Mouse (Mus musculus) thymus, adult 18-20 months (tissue): Measurements from ENCODE around the gene Ephb2.

Experiments
- DNase-seq, 2 experiments: peaks; one replicate each; pipeline ENCODE4 v3.0.0; 2022; ENCODE audit warnings: mixed read lengths in 2 of 2

Gene Ephb2

GRCm38 (mm10) chr4:136757096-136757495 lies 78.7 kb downstream of the Ephb2 start:
- DNase-seq, result no peak

GRCm38 (mm10) chr4:136756486-136756885 lies 79.3 kb downstream of the Ephb2 start:
- no peak for DNase-seq

GRCm38 (mm10) chr4:136755364-136755811 lies 80.4 kb downstream of the Ephb2 start:
- no peak for DNase-seq

GRCm38 (mm10) chr4:136754256-136754655 lies 81.5 kb downstream of the Ephb2 start:
- no peak for DNase-seq

- no peak for DNase-seq
These were observed 84.3 kb downstream of the Ephb2 start for GRCm38 (mm10) chr4:136751355-136752020.

- no peak for DNase-seq
These were observed 85.0 kb downstream of the Ephb2 start for GRCm38 (mm10) chr4:136750578-136751338.

GRCm38 (mm10) chr4:136749851-136750577 lies 85.8 kb downstream of the Ephb2 start:
- no peak for DNase-seq

GRCm38 (mm10) chr4:136749431-136749830 lies 86.4 kb downstream of the Ephb2 start:
- no peak for DNase-seq

- no peak for DNase-seq
These were observed 86.9 kb downstream of the Ephb2 start for GRCm38 (mm10) chr4:136748842-136749392.

- no peak for DNase-seq
These were observed 89.3 kb downstream of the Ephb2 start for GRCm38 (mm10) chr4:136746516-136746915.

- DNase-seq, result no peak
These were observed 93.1 kb downstream of the Ephb2 start for GRCm38 (mm10) chr4:136742677-136743076.

- DNase-seq, result no peak
These were observed 93.9 kb downstream of the Ephb2 start for GRCm38 (mm10) chr4:136741840-136742239.

- DNase-seq, result no peak
These were observed 94.8 kb downstream of the Ephb2 start for GRCm38 (mm10) chr4:136740963-136741362.

GRCm38 (mm10) chr4:136739189-136739588 lies 96.6 kb downstream of the Ephb2 start:
- DNase-seq, result no peak

GRCm38 (mm10) chr4:136738291-136738690 lies 97.5 kb downstream of the Ephb2 start:
- DNase-seq, result no peak

- no peak for DNase-seq
These were observed 99.9 kb downstream of the Ephb2 start for GRCm38 (mm10) chr4:136735856-136736255.

GRCm38 (mm10) chr4:136734210-136734803 lies 101.5 kb downstream of the Ephb2 start:
- DNase-seq, result no peak

GRCm38 (mm10) chr4:136733217-136733865 lies 102.4 kb downstream of the Ephb2 start:
- DNase-seq, result no peak

GRCm38 (mm10) chr4:136732536-136733121 lies 103.2 kb downstream of the Ephb2 start:
- no peak for DNase-seq

GRCm38 (mm10) chr4:136731761-136732160 lies 104.0 kb downstream of the Ephb2 start:
- DNase-seq, result no peak

- DNase-seq, result no peak
These were observed 104.7 kb downstream of the Ephb2 start for GRCm38 (mm10) chr4:136731008-136731609.
